Mouse (Mus musculus): ENCODE measurements around the gene Dock7. TPM values are rescaled to one million over a fixed set of nuclear protein-coding genes. Genes with fewer than 3 reads are reported as not detected.

The Dock7 gene
- polyA plus RNA-seq, 1 experiment: 38.0 TPM

- Histone ChIP-seq H3K4me1 (ENCODE audit: control insufficient read depth, insufficient read depth, low read length) (peaks cover 7% of the 10 kb centered on the region), H3K4me3 (replicated peaks; ENCODE audit: extremely low read depth, low read depth, low read length) (peak overlapping the region; percentile 82)
- under 1% methylated on average over 60 of the region's 66 CpGs for WGBS
- TF ChIP-seq CTCF (IDR thresholded peaks at IDR 0.05; ENCODE audit: insufficient read depth, low read length): no peak
- TF ChIP-seq POLR2A (IDR thresholded peaks at IDR 0.05; ENCODE audit: borderline replicate concordance, extremely low read depth, low read depth, low read length): no peak
- peak; percentile 16 for DNase-seq
Observed at GRCm38 (mm10) chr4:98924071-98924905, 196.4 kb downstream of the Dock7 start.

- peak within 1 kb of the TSS; percentile 92 for H3K4me3 ChIP-seq (replicated peaks; ENCODE audit: extremely low read depth, low read depth, low read length)
- peak; percentile 86 for DNase-seq
- H3K4me1 ChIP-seq (ENCODE audit: control insufficient read depth, insufficient read depth, low read length): peaks cover 7% of the 10 kb centered on the region
- TF ChIP-seq CTCF (IDR thresholded peaks at IDR 0.05; ENCODE audit: insufficient read depth, low read length) (no peak), POLR2A (IDR thresholded peaks at IDR 0.05; ENCODE audit: borderline replicate concordance, extremely low read depth, low read depth, low read length) (0 out of 2 replicates have a peak, but pooled peaks have one; percentile 27)
- WGBS: under 1% methylated on average over 66 of the region's 67 CpGs
Observed at GRCm38 (mm10) chr4:98923568-98924070, 197.1 kb downstream of the Dock7 start, which contains the start of gene Usp1. TSS of gene Usp1 (plus strand) at chr4:98923810.

- WGBS: under 1% methylated on average over 53 of the region's 53 CpGs
- H3K4me1 ChIP-seq (ENCODE audit: control insufficient read depth, insufficient read depth, low read length): peaks cover 7% of the 10 kb centered on the region
- TF ChIP-seq CTCF (IDR thresholded peaks at IDR 0.05; ENCODE audit: insufficient read depth, low read length) (no peak), POLR2A (IDR thresholded peaks at IDR 0.05; ENCODE audit: borderline replicate concordance, extremely low read depth, low read depth, low read length) (peak; percentile 33; the same call in 1 of the 2 replicates)
- peak; percentile 88 for DNase-seq
- H3K4me3 ChIP-seq (replicated peaks; ENCODE audit: extremely low read depth, low read depth, low read length): peak overlapping the region; percentile 92
Observed at GRCm38 (mm10) chr4:98922643-98923567, 197.8 kb downstream of the Dock7 start.

- peak overlapping the region; percentile 92 for H3K4me3 ChIP-seq (replicated peaks; ENCODE audit: extremely low read depth, low read depth, low read length)
- TF ChIP-seq POLR2A (IDR thresholded peaks at IDR 0.05; ENCODE audit: borderline replicate concordance, extremely low read depth, low read depth, low read length) (no peak), CTCF (IDR thresholded peaks at IDR 0.05; ENCODE audit: insufficient read depth, low read length) (no peak)
- WGBS: 4% methylated on average over 18 of the region's 18 CpGs
- peaks cover 7% of the 10 kb centered on the region for H3K4me1 ChIP-seq (ENCODE audit: control insufficient read depth, insufficient read depth, low read length)
- DNase-seq: no peak
Observed at GRCm38 (mm10) chr4:98922061-98922642, 198.6 kb downstream of the Dock7 start.

GRCm38 (mm10) chr4:98920896-98921295 is 199.8 kb downstream of the Dock7 start:
- TF ChIP-seq POLR2A (IDR thresholded peaks at IDR 0.05; ENCODE audit: borderline replicate concordance, extremely low read depth, low read depth, low read length) (no peak), CTCF (IDR thresholded peaks at IDR 0.05; ENCODE audit: insufficient read depth, low read length) (no peak)
- Histone ChIP-seq H3K4me1 (ENCODE audit: control insufficient read depth, insufficient read depth, low read length) (peaks cover 7% of the 10 kb centered on the region), H3K4me3 (replicated peaks; ENCODE audit: extremely low read depth, low read depth, low read length) (no peak overlapping the region)
- DNase-seq: no peak
- WGBS: 81% methylated on average over 4 of the region's 4 CpGs

- 83% methylated on average over 1 of the region's 1 CpGs for WGBS
- no peak for DNase-seq
- H3K4me3 ChIP-seq (replicated peaks; ENCODE audit: extremely low read depth, low read depth, low read length): no peak overlapping the region
- peaks cover 3% of the 10 kb centered on the region for H3K4me1 ChIP-seq (ENCODE audit: control insufficient read depth, insufficient read depth, low read length)
- TF ChIP-seq POLR2A (IDR thresholded peaks at IDR 0.05; ENCODE audit: borderline replicate concordance, extremely low read depth, low read depth, low read length) (no peak), CTCF (IDR thresholded peaks at IDR 0.05; ENCODE audit: insufficient read depth, low read length) (no peak)
Observed at GRCm38 (mm10) chr4:98918204-98918603, 202.5 kb downstream of the Dock7 start.

- TF ChIP-seq CTCF (IDR thresholded peaks at IDR 0.05; ENCODE audit: insufficient read depth, low read length): no peak
- TF ChIP-seq POLR2A (IDR thresholded peaks at IDR 0.05; ENCODE audit: borderline replicate concordance, extremely low read depth, low read depth, low read length): no peak
- H3K4me3 ChIP-seq (replicated peaks; ENCODE audit: extremely low read depth, low read depth, low read length): no peak overlapping the region
- peaks cover 3% of the 10 kb centered on the region for H3K4me1 ChIP-seq (ENCODE audit: control insufficient read depth, insufficient read depth, low read length)
- WGBS: 92% methylated on average over 2 of the region's 2 CpGs
- DNase-seq: no peak
Observed at GRCm38 (mm10) chr4:98917724-98918123, 203.0 kb downstream of the Dock7 start.

GRCm38 (mm10) chr4:98910246-98910645 is 210.5 kb downstream of the Dock7 start:
- 89% methylated on average over 5 of the region's 5 CpGs for WGBS
- no peak for DNase-seq
- Histone ChIP-seq H3K4me1 (ENCODE audit: control insufficient read depth, insufficient read depth, low read length) (no peaks in the 10 kb centered on the region), H3K4me3 (replicated peaks; ENCODE audit: extremely low read depth, low read depth, low read length) (no peak overlapping the region)
- TF ChIP-seq CTCF (IDR thresholded peaks at IDR 0.05; ENCODE audit: insufficient read depth, low read length) (no peak), POLR2A (IDR thresholded peaks at IDR 0.05; ENCODE audit: borderline replicate concordance, extremely low read depth, low read depth, low read length) (no peak)

GRCm38 (mm10) chr4:98887148-98887547 is 233.6 kb downstream of the Dock7 start:
- 14% methylated on average over 10 of the region's 10 CpGs for WGBS
- H3K4me1 ChIP-seq (ENCODE audit: control insufficient read depth, insufficient read depth, low read length): no peaks in the 10 kb centered on the region
- no peak overlapping the region for H3K4me3 ChIP-seq (replicated peaks; ENCODE audit: extremely low read depth, low read depth, low read length)
- TF ChIP-seq POLR2A (IDR thresholded peaks at IDR 0.05; ENCODE audit: borderline replicate concordance, extremely low read depth, low read depth, low read length) (no peak), CTCF (IDR thresholded peaks at IDR 0.05; ENCODE audit: insufficient read depth, low read length) (peak; percentile 54)
- DNase-seq: peak; percentile 26

Other genes with a start within 250 kb of the Dock7 start
- gene Usp1, start 197.1 kb downstream of the Dock7 start, polyA plus RNA-seq (2012; rRNA removed): 43.2 and 139 TPM in 2 replicates
- 0.26 TPM in 1 of 2 replicates, not detected in the other for gene Angptl3, start 90.0 kb downstream of the Dock7 start, polyA plus RNA-seq (2012; rRNA removed)
- gene Atg4c, start 73.0 kb upstream of the Dock7 start, polyA plus RNA-seq (2012; rRNA removed): 3.7 and 4.6 TPM in 2 replicates
- gene Gm12689, start 175.0 kb upstream of the Dock7 start, polyA plus RNA-seq (2012; rRNA removed): 0.19 and 0.26 TPM in 2 replicates